Mouse (Mus musculus) forelimb bud, embryonic 11.5 days (tissue): ENCODE measurements around the gene Ccdc80.

ENCODE experiments used
- DNase-seq: peaks from one replicate; pipeline ENCODE4 v3.0.0-alpha.2; 2012; ENCODE audit warnings: low read depth, low spot score

The Ccdc80 gene

GRCm38 (mm10) chr16:45093137-45093731, at the start of gene Ccdc80:
Gene Ccdc80, plus strand, starts transcription at chr16:45093402.
- DNase-seq: peak; percentile 59

DNA sequence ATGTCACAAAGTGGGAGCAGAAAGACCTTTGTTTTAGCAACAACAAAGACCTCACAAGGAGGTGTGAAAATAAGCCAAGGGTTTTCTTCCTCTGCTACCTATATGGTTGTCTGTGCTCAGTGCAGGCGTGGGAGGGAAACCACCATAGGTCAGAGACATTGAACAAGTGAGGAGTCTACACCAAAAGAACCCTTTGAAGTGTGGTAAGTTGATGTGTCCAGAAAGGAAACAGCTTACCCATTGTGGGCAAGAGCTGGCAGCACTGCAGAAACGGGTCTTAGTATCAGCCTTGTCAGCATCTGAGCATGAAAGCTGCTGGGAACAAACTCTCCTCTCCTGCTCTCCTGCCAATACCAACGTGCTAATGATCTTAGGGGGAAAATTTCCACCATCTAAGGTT, 48.4 kb upstream of the Ccdc80 start:
- no peak for DNase-seq

- no peak for DNase-seq
These were observed 36.0 kb upstream of the Ccdc80 start for GRCm38 (mm10) chr16:45057222-45057621.

DNA sequence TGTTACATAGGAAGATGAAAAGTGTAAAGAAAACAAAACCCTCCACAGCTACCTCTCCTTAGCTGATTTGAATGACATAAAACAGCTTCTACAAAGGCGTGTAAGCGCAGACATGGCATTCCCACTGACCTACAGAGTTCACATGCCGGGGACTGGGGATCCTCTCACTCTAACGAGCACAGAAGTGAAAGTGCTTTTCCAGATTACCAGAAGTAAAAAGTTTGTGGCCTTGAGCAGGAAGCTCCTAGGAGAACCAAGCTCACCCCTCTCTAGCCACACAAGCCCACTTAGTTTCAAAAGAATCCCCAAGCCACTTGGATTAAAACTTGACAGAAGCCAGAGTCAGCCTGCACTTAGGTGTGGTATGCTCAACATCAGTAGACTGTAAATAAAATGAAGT, 35.3 kb upstream of the Ccdc80 start:
- DNase-seq: no peak

DNA sequence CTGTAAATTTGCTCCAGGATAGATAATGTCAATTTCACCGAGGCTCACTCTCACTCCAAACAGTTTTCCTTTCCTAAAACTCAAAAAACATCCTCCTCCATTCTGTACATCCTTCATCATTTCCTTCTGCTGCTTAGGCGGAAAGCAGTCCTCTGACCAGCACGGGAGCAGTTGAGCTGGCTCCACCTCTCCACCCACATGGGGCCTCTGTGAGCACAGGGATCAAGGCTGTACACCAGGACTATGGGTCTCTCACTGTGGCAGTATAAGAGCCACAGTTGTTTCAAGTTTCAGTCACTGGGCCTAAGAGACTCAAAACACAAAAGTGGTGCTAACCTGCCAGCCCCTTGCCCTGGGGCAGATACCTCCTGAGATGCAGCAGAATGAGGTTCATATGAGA, 32.1 kb upstream of the Ccdc80 start:
- no peak for DNase-seq

- no peak for DNase-seq
These were observed 22.7 kb upstream of the Ccdc80 start for GRCm38 (mm10) chr16:45070383-45071083.

GRCm38 (mm10) chr16:45071424-45071823, 21.8 kb upstream of the Ccdc80 start:
- no peak for DNase-seq

GRCm38 (mm10) chr16:45077517-45078080, 15.6 kb upstream of the Ccdc80 start:
- no peak for DNase-seq

- DNase-seq: no peak
These were observed 13.9 kb upstream of the Ccdc80 start for GRCm38 (mm10) chr16:45079322-45079721.

GRCm38 (mm10) chr16:45088842-45089241, 4.4 kb upstream of the Ccdc80 start:
- no peak for DNase-seq

- DNase-seq: peak; percentile 80
These were observed 3.2 kb upstream of the Ccdc80 start for GRCm38 (mm10) chr16:45090005-45090404.

- DNase-seq: peak; percentile 23
These were observed 1.0 kb downstream of the Ccdc80 start for GRCm38 (mm10) chr16:45094136-45094756.

DNA sequence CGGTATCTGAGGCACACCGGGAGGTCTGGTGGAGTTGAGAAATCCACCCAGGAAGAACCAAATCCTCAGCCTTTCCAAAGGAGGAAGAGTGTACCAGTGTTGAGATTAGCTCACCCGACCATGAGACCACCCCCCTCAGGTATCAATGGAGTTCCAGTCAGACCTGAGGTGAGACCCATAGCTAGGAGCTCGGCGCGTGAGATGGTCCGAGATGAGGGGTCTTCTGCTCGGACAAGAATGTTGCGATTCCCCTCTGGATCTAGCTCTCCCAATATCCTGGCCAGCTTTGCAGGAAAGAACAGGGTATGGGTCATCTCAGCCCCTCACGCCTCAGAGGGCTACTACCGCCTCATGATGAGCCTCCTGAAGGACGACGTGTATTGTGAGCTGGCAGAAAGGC, 1.8 kb downstream of the Ccdc80 start:
- DNase-seq: no peak

GRCm38 (mm10) chr16:45095561-45096482, 2.6 kb downstream of the Ccdc80 start:
- DNase-seq: no peak

GRCm38 (mm10) chr16:45097467-45097866, 4.3 kb downstream of the Ccdc80 start:
- DNase-seq: no peak

DNA sequence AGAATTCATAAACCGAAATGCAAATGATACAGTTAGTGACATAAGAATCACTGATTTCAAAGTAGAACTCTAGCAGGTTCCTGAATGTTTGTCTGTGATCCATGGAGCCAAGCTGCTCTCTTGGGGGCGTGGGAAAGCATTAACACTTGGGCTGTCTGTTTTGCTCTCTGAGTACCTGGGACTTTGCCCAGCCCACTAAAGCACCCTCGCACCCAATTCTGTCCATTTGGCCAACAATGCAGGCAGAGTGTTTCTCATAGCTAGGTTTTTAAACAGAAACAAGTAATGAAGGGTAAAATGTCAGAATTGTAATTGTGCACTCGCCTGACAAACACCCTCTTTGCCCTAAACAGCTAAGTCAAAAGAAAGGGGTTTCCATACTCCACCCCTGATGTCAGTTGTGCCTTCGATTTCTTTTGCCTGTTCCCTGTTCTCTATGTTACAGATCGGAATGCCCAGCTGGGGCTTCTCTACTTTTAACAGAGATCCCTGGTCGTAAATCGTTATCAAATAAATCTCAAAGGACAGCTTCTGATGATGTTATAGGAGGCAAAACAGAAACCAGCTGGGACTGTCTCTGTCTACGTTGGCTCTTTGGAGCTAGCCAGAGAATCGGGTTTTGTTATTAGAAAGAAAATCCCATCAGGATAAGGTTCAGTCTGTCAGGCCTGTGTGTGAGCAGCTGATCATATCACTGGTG, 5.1 kb downstream of the Ccdc80 start:
- DNase-seq: no peak

GRCm38 (mm10) chr16:45098886-45099210, 5.6 kb downstream of the Ccdc80 start:
- DNase-seq: no peak

GRCm38 (mm10) chr16:45100892-45101291, 7.7 kb downstream of the Ccdc80 start:
- DNase-seq: no peak

DNA sequence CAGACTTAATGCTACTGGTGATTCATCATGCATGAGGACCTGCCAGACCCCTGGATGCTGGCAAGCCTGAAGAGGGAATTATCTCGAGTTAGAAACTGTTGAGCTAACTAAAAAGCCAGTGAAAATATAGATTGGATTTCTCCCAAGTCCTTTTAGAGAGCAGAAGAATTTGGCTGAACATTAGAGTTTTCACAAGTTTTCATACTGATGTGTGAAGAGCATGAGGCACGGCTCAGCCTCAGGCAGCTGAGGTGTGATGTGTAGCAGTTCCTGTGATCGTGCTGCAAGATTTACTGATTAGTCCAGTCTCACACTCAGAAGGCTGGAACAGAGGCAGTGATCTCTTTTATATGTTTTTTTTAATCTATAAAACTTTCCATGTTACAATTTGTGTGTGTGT, 11.8 kb downstream of the Ccdc80 start:
- DNase-seq: no peak

DNA sequence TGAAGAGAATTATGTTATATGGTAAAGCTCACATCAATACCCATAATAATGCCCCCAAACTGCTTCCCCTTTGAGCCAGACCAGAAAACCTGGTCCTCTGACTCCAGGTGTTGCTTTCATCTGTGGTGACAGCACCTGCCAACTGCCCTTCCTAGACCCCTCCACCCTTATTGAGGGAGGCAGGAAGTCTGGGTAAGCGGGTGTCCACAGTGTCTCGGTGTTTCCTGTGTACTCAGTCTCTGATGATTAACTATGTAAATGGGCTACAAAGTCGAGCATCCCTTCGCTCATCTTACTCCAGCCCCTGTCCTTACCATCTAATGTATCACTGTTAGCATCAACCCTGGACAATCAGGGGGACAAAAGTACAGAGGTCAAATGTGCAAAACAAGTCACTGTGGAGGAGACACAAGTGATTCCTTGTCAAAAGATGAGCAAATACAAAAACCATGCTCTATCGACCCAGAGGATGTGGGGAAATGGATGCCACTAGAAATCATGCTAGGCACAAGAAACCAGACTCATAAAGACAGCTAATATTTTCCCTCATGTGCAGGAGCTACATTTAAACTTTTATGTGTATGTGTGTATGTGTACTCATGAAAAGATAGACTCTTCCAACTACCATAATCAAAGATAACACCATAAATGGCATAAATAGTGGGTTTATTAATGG, 15.1 kb downstream of the Ccdc80 start:
- DNase-seq: no peak

DNA sequence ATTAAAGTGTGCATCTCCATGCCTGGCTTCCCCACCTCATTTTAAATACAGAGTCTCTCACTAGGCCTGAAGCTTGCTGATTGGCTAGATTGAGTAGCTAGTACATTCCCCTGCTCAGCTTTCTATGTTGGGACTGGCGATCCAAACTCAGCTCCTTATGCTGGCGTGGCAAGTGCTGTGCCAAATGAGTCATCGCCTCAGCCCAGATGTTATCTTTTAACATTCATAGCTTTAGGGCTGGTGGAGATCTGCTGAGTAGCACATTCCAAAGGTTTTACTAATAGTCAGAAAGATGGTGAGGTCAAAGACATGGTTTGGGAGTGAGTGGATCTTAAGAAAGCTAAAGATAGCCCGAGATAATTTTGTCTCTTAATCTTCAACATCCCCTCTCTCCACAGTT, 17.3 kb downstream of the Ccdc80 start:
- peak; percentile 31 for DNase-seq
